Mouse (Mus musculus): ENCODE measurements around the gene Antxr1. TPM values are rescaled to one million over a fixed set of nuclear protein-coding genes. Genes with fewer than 3 reads are reported as not detected.

Gene Antxr1
- polyA plus RNA-seq, 1 experiment from 2014 or later: 5.2 TPM

DNA sequence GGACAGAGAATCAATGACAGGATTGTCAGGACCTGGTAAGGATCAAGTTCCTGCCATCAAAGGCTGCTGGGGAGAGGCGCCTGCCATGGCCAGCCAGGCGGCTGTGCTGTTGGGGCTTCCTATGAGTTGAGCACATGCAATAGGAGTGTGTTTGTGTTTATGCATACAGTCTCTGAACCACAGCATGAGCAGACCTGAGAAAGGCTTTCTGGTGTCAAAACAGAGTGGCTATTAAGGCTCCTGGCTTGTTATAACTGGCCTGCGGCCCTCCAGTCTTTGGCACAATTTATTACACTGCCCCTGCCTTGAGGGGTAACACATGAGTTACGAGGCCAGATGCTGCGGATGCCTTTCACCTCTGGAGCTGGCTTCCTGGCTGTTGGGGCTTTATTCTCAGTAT lies 175.4 kb downstream of the Antxr1 start:
- DNase-seq (ENCODE audit: low spot score): no peak
- no peaks in the 10 kb centered on the region for H3K36me3 ChIP-seq (ENCODE audit: insufficient read depth, low read length)
- no peak overlapping the region for H3K9ac ChIP-seq (ENCODE audit: low read depth, low read length)
- no peaks in the 10 kb centered on the region for H3K9me3 ChIP-seq (replicated peaks; ENCODE audit: low read length)
- WGBS: 63% methylated on average over 5 of the region's 5 CpGs
- no peak for TF ChIP-seq CTCF (IDR thresholded peaks at IDR 0.05; ENCODE audit: low read depth)
- no peaks in the 10 kb centered on the region for H3K4me1 ChIP-seq (replicated peaks; ENCODE audit: insufficient read depth, low read length)
- H3K4me3 ChIP-seq (replicated peaks; ENCODE audit: low read depth, low read length): no peak overlapping the region
- no peak for ATAC-seq (replicated peaks; ENCODE audit: low FRiP score, low read depth)
- no peak overlapping the region for H3K27ac ChIP-seq
- no peaks in the 10 kb centered on the region for H3K27me3 ChIP-seq (ENCODE audit: insufficient read depth, low read length)
- no peak overlapping the region for H3K4me2 ChIP-seq (ENCODE audit: low read length)

DNA sequence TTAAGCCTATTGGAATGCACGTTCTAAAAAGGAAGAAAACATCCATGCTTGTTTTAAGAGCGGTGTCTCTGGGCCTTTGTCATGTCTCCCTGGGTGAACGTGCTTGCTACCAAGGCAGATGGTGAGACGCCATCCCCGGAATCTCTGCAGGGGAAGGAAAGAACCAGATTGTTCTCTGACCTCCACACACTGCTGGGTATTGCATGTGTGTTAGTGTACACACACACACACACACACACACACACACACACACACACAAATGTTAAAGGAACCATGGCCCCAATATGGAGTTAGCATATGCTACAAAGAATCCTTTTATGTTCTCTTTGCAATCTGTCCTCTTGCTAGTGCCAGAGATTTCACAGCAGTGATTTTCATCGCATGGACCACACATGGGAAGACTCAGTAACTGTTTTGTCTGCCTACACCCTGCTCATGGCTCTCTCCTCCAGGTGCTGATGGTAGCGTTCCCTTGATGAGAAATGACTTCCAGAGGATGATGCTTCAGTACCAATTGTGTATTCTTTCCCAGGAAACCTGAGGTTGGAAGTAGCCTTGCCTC lies 177.5 kb downstream of the Antxr1 start:
- H3K9ac ChIP-seq (ENCODE audit: low read depth, low read length): no peak overlapping the region
- H3K27me3 ChIP-seq (ENCODE audit: insufficient read depth, low read length): no peaks in the 10 kb centered on the region
- no peak for DNase-seq (ENCODE audit: low spot score)
- no peaks in the 10 kb centered on the region for H3K36me3 ChIP-seq (ENCODE audit: insufficient read depth, low read length)
- H3K9me3 ChIP-seq (replicated peaks; ENCODE audit: low read length): no peaks in the 10 kb centered on the region
- no peak for TF ChIP-seq CTCF (IDR thresholded peaks at IDR 0.05; ENCODE audit: low read depth)
- H3K4me1 ChIP-seq (replicated peaks; ENCODE audit: insufficient read depth, low read length): no peaks in the 10 kb centered on the region
- no peak for ATAC-seq (replicated peaks; ENCODE audit: low FRiP score, low read depth)
- H3K4me3 ChIP-seq (replicated peaks; ENCODE audit: low read depth, low read length): no peak overlapping the region
- no peak overlapping the region for H3K4me2 ChIP-seq (ENCODE audit: low read length)
- H3K27ac ChIP-seq: no peak overlapping the region
- 87% methylated on average over 7 of the region's 7 CpGs for WGBS

DNA sequence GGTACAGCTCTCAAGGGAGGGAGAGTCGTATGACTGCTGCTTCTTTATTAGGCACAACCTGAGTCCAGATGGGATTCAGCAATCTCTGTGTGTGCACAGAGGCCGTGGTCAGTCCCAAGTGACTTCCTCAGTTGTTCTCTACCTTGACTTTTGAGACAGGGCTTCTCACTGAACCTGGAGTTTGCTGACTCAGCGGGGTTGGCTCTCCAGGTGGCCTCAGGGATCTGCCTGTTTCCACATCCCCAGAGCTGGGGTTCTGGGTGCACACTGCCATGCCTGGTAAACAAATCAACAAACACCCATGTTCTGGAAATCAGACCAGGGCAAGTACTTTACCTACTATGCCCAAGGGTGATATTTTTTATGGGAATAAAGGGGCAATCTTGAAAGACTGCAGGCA lies 181.8 kb downstream of the Antxr1 start:
- no peak for TF ChIP-seq CTCF (IDR thresholded peaks at IDR 0.05; ENCODE audit: low read depth)
- H3K4me3 ChIP-seq (replicated peaks; ENCODE audit: low read depth, low read length): no peak overlapping the region
- H3K9me3 ChIP-seq (replicated peaks; ENCODE audit: low read length): no peaks in the 10 kb centered on the region
- no peaks in the 10 kb centered on the region for H3K27me3 ChIP-seq (ENCODE audit: insufficient read depth, low read length)
- no peak overlapping the region for H3K27ac ChIP-seq
- ATAC-seq (replicated peaks; ENCODE audit: low FRiP score, low read depth) (no peak), DNase-seq (ENCODE audit: low spot score) (no peak)
- no peak overlapping the region for H3K9ac ChIP-seq (ENCODE audit: low read depth, low read length)
- WGBS: 87% methylated on average over 3 of the region's 3 CpGs
- no peaks in the 10 kb centered on the region for H3K36me3 ChIP-seq (ENCODE audit: insufficient read depth, low read length)
- no peak overlapping the region for H3K4me2 ChIP-seq (ENCODE audit: low read length)
- no peaks in the 10 kb centered on the region for H3K4me1 ChIP-seq (replicated peaks; ENCODE audit: insufficient read depth, low read length)

DNA sequence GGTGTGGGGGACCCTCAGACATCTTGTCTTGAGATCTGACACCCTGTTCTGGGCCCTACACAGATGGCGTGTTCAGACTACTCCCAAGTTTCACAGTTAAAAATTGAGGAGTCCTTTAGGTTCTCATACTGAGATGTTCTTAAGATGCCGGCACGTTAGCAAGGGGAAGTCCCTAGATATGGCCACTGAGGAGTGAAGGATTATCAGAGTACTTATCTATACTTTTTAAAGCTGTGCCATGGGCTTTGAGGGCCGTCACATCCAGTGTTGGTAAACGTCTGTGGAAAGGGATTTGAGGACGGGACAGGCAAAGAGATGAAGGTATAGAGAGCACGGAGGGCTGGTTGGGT lies 182.4 kb downstream of the Antxr1 start:
- Histone ChIP-seq H3K36me3 (ENCODE audit: insufficient read depth, low read length) (no peaks in the 10 kb centered on the region), H3K27me3 (ENCODE audit: insufficient read depth, low read length) (no peaks in the 10 kb centered on the region), H3K4me3 (replicated peaks; ENCODE audit: low read depth, low read length) (no peak overlapping the region), H3K4me1 (replicated peaks; ENCODE audit: insufficient read depth, low read length) (no peaks in the 10 kb centered on the region), H3K27ac (no peak overlapping the region), H3K4me2 (ENCODE audit: low read length) (no peak overlapping the region), H3K9me3 (replicated peaks; ENCODE audit: low read length) (no peaks in the 10 kb centered on the region), H3K9ac (ENCODE audit: low read depth, low read length) (no peak overlapping the region)
- WGBS: 81% methylated on average over 7 of the region's 7 CpGs
- no peak for TF ChIP-seq CTCF (IDR thresholded peaks at IDR 0.05; ENCODE audit: low read depth)
- ATAC-seq (replicated peaks; ENCODE audit: low FRiP score, low read depth) (no peak), DNase-seq (ENCODE audit: low spot score) (no peak)

DNA sequence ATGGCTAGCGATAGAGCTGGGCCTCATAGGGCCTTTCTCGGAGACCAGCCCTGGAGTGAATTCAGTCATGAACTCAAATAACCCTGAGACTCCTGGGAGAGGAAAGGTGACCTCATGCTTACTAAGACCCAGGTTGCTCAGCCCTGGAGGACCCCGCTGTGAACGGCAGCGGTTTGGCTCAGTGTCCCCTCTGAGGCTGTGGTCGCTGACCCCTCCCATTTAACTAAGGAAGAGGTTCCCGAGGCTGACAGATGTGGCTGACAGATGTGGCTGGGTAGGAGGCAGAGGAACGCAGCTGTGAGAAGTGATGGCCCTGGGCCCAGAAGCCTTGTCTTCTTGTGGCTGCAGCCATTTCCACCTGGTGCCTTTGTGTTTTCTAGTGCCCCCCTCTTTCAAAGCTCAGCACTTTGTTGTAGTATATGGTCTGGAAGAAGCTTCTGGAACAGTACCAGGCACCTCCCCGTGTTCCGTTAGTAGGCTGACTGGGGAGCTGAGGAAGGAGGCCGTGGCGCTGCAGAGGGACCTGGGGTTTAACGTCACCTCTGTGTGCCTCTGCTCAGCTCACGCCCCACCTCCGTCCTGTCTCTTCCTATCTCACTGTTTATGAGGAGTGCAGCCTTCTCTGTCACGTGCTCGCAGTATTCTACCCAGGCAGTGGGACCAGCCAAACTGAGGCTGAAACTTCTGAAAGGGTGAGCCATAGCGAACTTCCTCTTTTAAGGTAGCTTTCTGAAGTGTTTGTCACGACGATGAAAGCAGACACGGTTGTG lies 183.0 kb downstream of the Antxr1 start:
- ATAC-seq (replicated peaks; ENCODE audit: low FRiP score, low read depth) (no peak), DNase-seq (ENCODE audit: low spot score) (no peak)
- Histone ChIP-seq H3K27ac (no peak overlapping the region), H3K4me3 (replicated peaks; ENCODE audit: low read depth, low read length) (no peak overlapping the region), H3K4me1 (replicated peaks; ENCODE audit: insufficient read depth, low read length) (no peaks in the 10 kb centered on the region), H3K27me3 (ENCODE audit: insufficient read depth, low read length) (no peaks in the 10 kb centered on the region), H3K36me3 (ENCODE audit: insufficient read depth, low read length) (no peaks in the 10 kb centered on the region), H3K9ac (ENCODE audit: low read depth, low read length) (no peak overlapping the region), H3K9me3 (replicated peaks; ENCODE audit: low read length) (no peaks in the 10 kb centered on the region), H3K4me2 (ENCODE audit: low read length) (no peak overlapping the region)
- no peak for TF ChIP-seq CTCF (IDR thresholded peaks at IDR 0.05; ENCODE audit: low read depth)
- WGBS: 63% methylated on average over 21 of the region's 21 CpGs

GRCm38 (mm10) chr6:87151427-87151826 lies 184.2 kb downstream of the Antxr1 start:
- no peaks in the 10 kb centered on the region for H3K27me3 ChIP-seq (ENCODE audit: insufficient read depth, low read length)
- 79% methylated on average over 8 of the region's 8 CpGs for WGBS
- no peaks in the 10 kb centered on the region for H3K9me3 ChIP-seq (replicated peaks; ENCODE audit: low read length)
- no peaks in the 10 kb centered on the region for H3K4me1 ChIP-seq (replicated peaks; ENCODE audit: insufficient read depth, low read length)
- no peak overlapping the region for H3K4me2 ChIP-seq (ENCODE audit: low read length)
- no peak for TF ChIP-seq CTCF (IDR thresholded peaks at IDR 0.05; ENCODE audit: low read depth)
- ATAC-seq (replicated peaks; ENCODE audit: low FRiP score, low read depth) (no peak), DNase-seq (ENCODE audit: low spot score) (no peak)
- no peak overlapping the region for H3K27ac ChIP-seq
- H3K36me3 ChIP-seq (ENCODE audit: insufficient read depth, low read length): no peaks in the 10 kb centered on the region
- H3K4me3 ChIP-seq (replicated peaks; ENCODE audit: low read depth, low read length): no peak overlapping the region
- H3K9ac ChIP-seq (ENCODE audit: low read depth, low read length): no peak overlapping the region

Data from kidney, postnatal 0 days (tissue).